Mouse (Mus musculus) testis, adult 2 months (tissue): ENCODE measurements around the gene Pak7.

ENCODE experiments used
- CTCF ChIP-seq: fragments of 200-500 bp; IDR thresholded peaks from 2 replicates; pipeline ENCODE4 v1.5.1; 2012; ENCODE audit warnings: low read depth, mild to moderate bottlenecking, inconsistent platforms, low read length, moderate library complexity; ENCODE audit not compliant: control insufficient read depth, insufficient read depth, insufficient replicate concordance
- POLR2A ChIP-seq: fragments of 200-500 bp; IDR thresholded peaks from 2 replicates; pipeline ENCODE4 v1.6.1; 2012; ENCODE audit warnings: low read depth, mild to moderate bottlenecking, inconsistent platforms, low read length, moderate library complexity; ENCODE audit not compliant: control insufficient read depth

- no peak for TF ChIP-seq POLR2A
- TF ChIP-seq CTCF: no peak
These were observed 269.8 kb downstream of the Pak7 start for GRCm38 (mm10) chr2:136118006-136118405.
